Mouse (Mus musculus): Measurements from ENCODE around the gene Cnot2. TPM values are rescaled to one million over a fixed set of nuclear protein-coding genes. Genes with fewer than 3 reads are reported as not detected.

Gene Cnot2
- polyA plus RNA-seq, 1 experiment from 2014 or later = 28.1 TPM

DNA sequence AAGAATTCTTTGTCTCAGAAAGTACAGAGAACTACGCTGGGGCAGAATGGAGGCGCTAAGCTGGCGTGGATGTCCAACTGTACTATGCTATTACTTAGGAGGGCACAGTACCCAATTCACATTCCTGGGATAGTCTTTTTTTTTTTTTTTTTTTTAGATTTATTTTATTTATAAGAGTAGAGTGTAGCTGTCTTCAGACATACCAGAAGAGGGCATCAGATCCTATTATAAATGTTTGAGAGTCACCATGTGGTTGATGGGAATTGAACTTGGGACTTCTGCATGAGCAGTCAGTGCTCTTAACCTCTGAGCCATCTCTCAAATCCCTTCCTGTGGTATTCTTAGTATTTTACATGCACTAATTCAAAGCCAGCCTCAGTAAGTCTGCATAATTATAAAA is 50.2 kb downstream of the Cnot2 start:
- H3K36me3 ChIP-seq (ENCODE audit: control insufficient read depth, insufficient read depth) = no peaks in the 10 kb centered on the region
- H3K4me2 ChIP-seq (replicated peaks; ENCODE audit: low read depth) = no peak overlapping the region
- H3K27me3 ChIP-seq (replicated peaks; ENCODE audit: control insufficient read depth, insufficient read depth, low read length) = no peaks in the 10 kb centered on the region
- no peak for ATAC-seq
- H3K9me3 ChIP-seq (ENCODE audit: control insufficient read depth) = no peaks in the 10 kb centered on the region
- H3K4me1 ChIP-seq (replicated peaks; ENCODE audit: control insufficient read depth, insufficient read depth, low read length) = no peaks in the 10 kb centered on the region
- WGBS = 93% methylated on average over 3 of the region's 3 CpGs
- TF ChIP-seq CTCF (IDR thresholded peaks at IDR 0.05; ENCODE audit: low read depth) = peak; percentile 29; the same call in 1 of the 2 replicates
- no peak overlapping the region for H3K9ac ChIP-seq (ENCODE audit: low read depth, low read length)
- no peak overlapping the region for H3K4me3 ChIP-seq (ENCODE audit: low read depth, low read length)
- no peak overlapping the region for H3K27ac ChIP-seq (ENCODE audit: low read depth, low read length)

DNA sequence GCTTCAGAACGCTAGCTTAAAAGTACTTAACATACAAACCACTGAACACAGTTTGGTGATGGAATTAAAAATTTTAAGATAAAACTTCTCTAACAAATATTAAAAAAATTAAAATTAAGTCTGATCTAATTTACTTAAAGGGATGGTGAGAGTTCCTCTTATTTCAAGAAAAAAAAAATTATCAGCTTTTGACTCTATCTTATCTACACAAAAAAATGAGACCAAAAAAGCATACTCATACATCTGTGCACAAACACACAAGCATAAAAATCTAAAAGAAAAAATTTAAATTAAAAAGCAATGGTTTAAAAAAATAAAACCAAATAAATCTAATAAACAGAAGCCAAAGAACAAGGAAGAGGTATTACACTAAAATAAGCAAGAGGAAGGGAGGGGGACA is 61.7 kb downstream of the Cnot2 start:
- no peaks in the 10 kb centered on the region for H3K9me3 ChIP-seq (ENCODE audit: control insufficient read depth)
- WGBS = 87% methylated on average over 1 of the region's 1 CpGs
- H3K9ac ChIP-seq (ENCODE audit: low read depth, low read length) = no peak overlapping the region
- no peak overlapping the region for H3K4me2 ChIP-seq (replicated peaks; ENCODE audit: low read depth)
- ATAC-seq = no peak
- TF ChIP-seq CTCF (IDR thresholded peaks at IDR 0.05; ENCODE audit: low read depth) = no peak
- H3K27ac ChIP-seq (ENCODE audit: low read depth, low read length) = no peak overlapping the region
- H3K4me3 ChIP-seq (ENCODE audit: low read depth, low read length) = no peak overlapping the region
- H3K4me1 ChIP-seq (replicated peaks; ENCODE audit: control insufficient read depth, insufficient read depth, low read length) = no peaks in the 10 kb centered on the region
- no peaks in the 10 kb centered on the region for H3K36me3 ChIP-seq (ENCODE audit: control insufficient read depth, insufficient read depth)
- H3K27me3 ChIP-seq (replicated peaks; ENCODE audit: control insufficient read depth, insufficient read depth, low read length) = no peaks in the 10 kb centered on the region

GRCm38 (mm10) chr10:116515590-116515989 is 65.7 kb downstream of the Cnot2 start:
- no peak overlapping the region for H3K27ac ChIP-seq (ENCODE audit: low read depth, low read length)
- H3K27me3 ChIP-seq (replicated peaks; ENCODE audit: control insufficient read depth, insufficient read depth, low read length) = no peaks in the 10 kb centered on the region
- no peak for TF ChIP-seq CTCF (IDR thresholded peaks at IDR 0.05; ENCODE audit: low read depth)
- 85% methylated on average over 6 of the region's 6 CpGs for WGBS
- no peak for ATAC-seq
- H3K36me3 ChIP-seq (ENCODE audit: control insufficient read depth, insufficient read depth) = no peaks in the 10 kb centered on the region
- no peaks in the 10 kb centered on the region for H3K4me1 ChIP-seq (replicated peaks; ENCODE audit: control insufficient read depth, insufficient read depth, low read length)
- no peak overlapping the region for H3K4me2 ChIP-seq (replicated peaks; ENCODE audit: low read depth)
- no peak overlapping the region for H3K9ac ChIP-seq (ENCODE audit: low read depth, low read length)
- H3K9me3 ChIP-seq (ENCODE audit: control insufficient read depth) = no peaks in the 10 kb centered on the region
- H3K4me3 ChIP-seq (ENCODE audit: low read depth, low read length) = no peak overlapping the region

DNA sequence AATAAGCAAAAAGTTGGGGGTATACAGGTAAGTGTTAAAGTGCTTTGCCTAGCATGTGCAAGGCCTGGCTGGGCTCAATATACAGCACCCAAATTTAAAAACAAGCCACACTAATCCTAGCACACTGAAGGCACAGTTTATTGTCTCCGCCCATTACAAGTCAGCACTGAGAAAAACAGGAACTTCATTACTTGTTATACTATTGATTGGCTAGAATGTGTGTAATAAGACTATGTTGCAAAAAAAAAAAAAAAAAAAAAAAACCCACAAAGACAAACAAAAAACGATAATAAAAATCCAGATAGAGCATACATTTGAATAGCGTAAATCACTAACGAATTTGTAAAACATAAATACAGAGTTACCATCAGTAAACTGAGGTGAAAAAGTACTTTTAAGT is 66.2 kb downstream of the Cnot2 start:
- Histone ChIP-seq H3K27ac (ENCODE audit: low read depth, low read length) (no peak overlapping the region), H3K9ac (ENCODE audit: low read depth, low read length) (no peak overlapping the region), H3K4me1 (replicated peaks; ENCODE audit: control insufficient read depth, insufficient read depth, low read length) (no peaks in the 10 kb centered on the region), H3K4me2 (replicated peaks; ENCODE audit: low read depth) (no peak overlapping the region), H3K4me3 (ENCODE audit: low read depth, low read length) (no peak overlapping the region), H3K9me3 (ENCODE audit: control insufficient read depth) (no peaks in the 10 kb centered on the region), H3K36me3 (ENCODE audit: control insufficient read depth, insufficient read depth) (no peaks in the 10 kb centered on the region), H3K27me3 (replicated peaks; ENCODE audit: control insufficient read depth, insufficient read depth, low read length) (no peaks in the 10 kb centered on the region)
- WGBS = 91% methylated on average over 4 of the region's 4 CpGs
- no peak for ATAC-seq
- no peak for TF ChIP-seq CTCF (IDR thresholded peaks at IDR 0.05; ENCODE audit: low read depth)

DNA sequence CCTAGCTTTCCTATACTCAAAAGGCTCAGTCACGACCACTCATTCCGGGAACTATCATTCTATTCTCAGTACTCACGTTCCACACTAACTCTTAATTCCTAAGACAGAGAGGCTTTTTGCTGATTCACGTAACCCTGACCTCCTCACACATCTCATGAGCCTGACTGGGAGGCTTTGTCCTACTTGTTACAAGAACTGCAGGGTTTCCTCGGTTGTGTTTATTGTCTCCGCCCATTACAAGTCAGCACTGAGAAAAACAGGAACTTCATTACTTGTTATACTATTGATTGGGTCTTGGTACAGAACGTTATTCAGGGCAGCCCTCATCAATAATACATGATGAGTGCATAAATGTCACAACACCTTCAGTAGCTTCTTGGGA is 68.1 kb downstream of the Cnot2 start:
- H3K36me3 ChIP-seq (ENCODE audit: control insufficient read depth, insufficient read depth) = no peaks in the 10 kb centered on the region
- H3K27me3 ChIP-seq (replicated peaks; ENCODE audit: control insufficient read depth, insufficient read depth, low read length) = no peaks in the 10 kb centered on the region
- 64% methylated on average over 7 of the region's 7 CpGs for WGBS
- ATAC-seq = no peak
- H3K4me3 ChIP-seq (ENCODE audit: low read depth, low read length) = no peak overlapping the region
- H3K4me1 ChIP-seq (replicated peaks; ENCODE audit: control insufficient read depth, insufficient read depth, low read length) = no peaks in the 10 kb centered on the region
- no peak overlapping the region for H3K27ac ChIP-seq (ENCODE audit: low read depth, low read length)
- H3K9ac ChIP-seq (ENCODE audit: low read depth, low read length) = no peak overlapping the region
- no peaks in the 10 kb centered on the region for H3K9me3 ChIP-seq (ENCODE audit: control insufficient read depth)
- TF ChIP-seq CTCF (IDR thresholded peaks at IDR 0.05; ENCODE audit: low read depth) = no peak
- no peak overlapping the region for H3K4me2 ChIP-seq (replicated peaks; ENCODE audit: low read depth)

DNA sequence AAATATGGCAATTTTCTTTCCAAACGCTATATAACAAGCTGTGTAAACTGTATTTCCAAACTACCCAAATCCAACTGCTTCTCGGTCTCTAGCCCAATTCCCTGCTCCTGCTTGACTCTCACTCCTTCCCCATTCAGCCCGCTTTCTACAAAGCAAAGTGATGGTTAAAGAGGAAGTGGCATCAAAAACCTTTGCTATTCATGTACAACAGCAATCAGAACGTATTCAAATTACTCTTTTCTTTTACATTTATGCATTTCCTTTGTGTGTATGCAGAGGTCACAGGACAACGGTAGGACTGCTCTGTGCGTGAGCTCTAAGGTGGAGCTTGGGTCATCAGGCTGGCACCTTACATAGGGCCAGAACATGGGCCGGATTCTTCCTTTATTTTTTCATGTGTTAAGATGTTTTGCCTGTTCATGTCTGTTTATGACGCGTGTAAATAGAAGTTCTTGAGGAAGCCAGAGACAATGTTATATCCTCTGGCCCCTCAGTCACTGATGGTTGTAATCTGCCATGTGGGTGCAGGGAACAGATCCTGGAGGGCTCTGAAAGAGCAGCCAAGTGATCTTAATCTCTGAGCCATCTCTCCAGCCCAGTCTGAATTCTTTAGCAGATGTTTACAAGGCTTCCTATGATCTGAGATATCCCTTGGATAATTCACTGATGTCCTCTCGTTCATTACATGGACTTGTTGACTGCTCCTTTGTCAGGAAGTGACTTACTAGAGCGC is 68.6 kb downstream of the Cnot2 start:
- Histone ChIP-seq H3K9ac (ENCODE audit: low read depth, low read length) (no peak overlapping the region), H3K4me1 (replicated peaks; ENCODE audit: control insufficient read depth, insufficient read depth, low read length) (no peaks in the 10 kb centered on the region), H3K27me3 (replicated peaks; ENCODE audit: control insufficient read depth, insufficient read depth, low read length) (no peaks in the 10 kb centered on the region), H3K9me3 (ENCODE audit: control insufficient read depth) (no peaks in the 10 kb centered on the region), H3K27ac (ENCODE audit: low read depth, low read length) (no peak overlapping the region), H3K4me2 (replicated peaks; ENCODE audit: low read depth) (no peak overlapping the region), H3K4me3 (ENCODE audit: low read depth, low read length) (no peak overlapping the region), H3K36me3 (ENCODE audit: control insufficient read depth, insufficient read depth) (no peaks in the 10 kb centered on the region)
- no peak for TF ChIP-seq CTCF (IDR thresholded peaks at IDR 0.05; ENCODE audit: low read depth)
- ATAC-seq = no peak
- 90% methylated on average over 11 of the region's 11 CpGs for WGBS
